Mouse (Mus musculus): ENCODE results near the gene Adgrl1. TPM values are rescaled to one million over a fixed set of nuclear protein-coding genes. Genes with fewer than 3 reads are reported as not detected.

Adgrl1 gene
- polyA plus RNA-seq, 1 experiment from 2014 or later = 23.5 TPM

DNA sequence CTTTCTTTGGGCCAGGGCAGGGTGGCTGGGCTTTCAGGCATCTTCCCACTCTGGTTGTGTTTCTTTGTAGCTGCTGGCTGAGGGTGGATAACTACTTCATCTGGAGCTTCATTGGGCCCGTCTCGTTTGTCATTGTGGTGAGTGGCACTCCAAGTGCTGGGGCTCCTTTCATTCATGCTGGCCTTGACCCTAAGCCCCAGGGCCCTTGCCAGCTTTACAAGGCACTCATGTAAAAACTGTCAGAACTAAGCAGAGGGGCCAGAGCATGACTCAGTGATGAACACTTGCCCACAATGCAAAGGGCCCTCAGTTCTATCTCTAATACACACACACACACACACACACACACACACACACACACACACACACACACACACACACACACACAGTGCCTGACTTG lies 35.1 kb downstream of the Adgrl1 start:
- Histone ChIP-seq H3K9me3 (no peaks in the 10 kb centered on the region), H3K4me2 (no peak overlapping the region), H3K27me3 (no peaks in the 10 kb centered on the region), H3K9ac (no peak overlapping the region), H3K4me1 (no peaks in the 10 kb centered on the region), H3K27ac (no peak overlapping the region), H3K4me3 (no peak overlapping the region), H3K36me3 (peaks cover 96% of the 10 kb centered on the region)
- ATAC-seq (ENCODE audit: insufficient number of reproducible peaks, low FRiP score, low TSS enrichment, low read depth) = no peak
- WGBS = 90% methylated on average over 2 of the region's 2 CpGs

DNA sequence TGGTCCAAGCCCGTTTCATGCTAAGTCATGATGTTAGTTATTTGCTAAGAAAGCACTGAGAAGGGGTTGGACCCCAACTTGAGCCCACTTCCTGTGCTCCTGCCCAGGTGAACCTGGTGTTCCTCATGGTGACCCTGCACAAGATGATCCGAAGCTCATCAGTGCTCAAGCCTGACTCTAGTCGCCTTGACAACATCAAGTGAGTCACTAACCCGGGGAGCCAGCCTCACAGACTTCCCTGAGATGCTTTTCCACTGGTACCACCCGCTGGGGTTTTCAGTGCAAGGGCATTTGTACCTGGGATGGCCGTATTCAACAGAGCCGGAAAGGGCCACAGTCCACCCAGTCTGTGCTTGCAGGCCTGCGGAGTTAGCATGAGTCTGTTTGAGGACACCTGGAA lies 35.5 kb downstream of the Adgrl1 start:
- no peaks in the 10 kb centered on the region for H3K9me3 ChIP-seq
- no peaks in the 10 kb centered on the region for H3K4me1 ChIP-seq
- H3K27me3 ChIP-seq = no peaks in the 10 kb centered on the region
- 92% methylated on average over 8 of the region's 8 CpGs for WGBS
- H3K27ac ChIP-seq = no peak overlapping the region
- no peak for ATAC-seq (ENCODE audit: insufficient number of reproducible peaks, low FRiP score, low TSS enrichment, low read depth)
- peaks cover 94% of the 10 kb centered on the region for H3K36me3 ChIP-seq
- H3K9ac ChIP-seq = no peak overlapping the region
- H3K4me3 ChIP-seq = no peak overlapping the region
- no peak overlapping the region for H3K4me2 ChIP-seq

GRCm38 (mm10) chr8:83937645-83938044 lies 37.7 kb downstream of the Adgrl1 start:
- H3K27ac ChIP-seq = no peak overlapping the region
- H3K9me3 ChIP-seq = no peaks in the 10 kb centered on the region
- no peak overlapping the region for H3K9ac ChIP-seq
- H3K4me1 ChIP-seq = no peaks in the 10 kb centered on the region
- ATAC-seq (ENCODE audit: insufficient number of reproducible peaks, low FRiP score, low TSS enrichment, low read depth) = no peak
- peaks cover 72% of the 10 kb centered on the region for H3K36me3 ChIP-seq
- 93% methylated on average over 7 of the region's 7 CpGs for WGBS
- no peak overlapping the region for H3K4me3 ChIP-seq
- no peak overlapping the region for H3K4me2 ChIP-seq
- no peaks in the 10 kb centered on the region for H3K27me3 ChIP-seq

GRCm38 (mm10) chr8:83938330-83938729 lies 38.4 kb downstream of the Adgrl1 start:
- ATAC-seq (ENCODE audit: insufficient number of reproducible peaks, low FRiP score, low TSS enrichment, low read depth) = no peak
- H3K36me3 ChIP-seq = peaks cover 65% of the 10 kb centered on the region
- H3K4me2 ChIP-seq = no peak overlapping the region
- no peaks in the 10 kb centered on the region for H3K9me3 ChIP-seq
- no peaks in the 10 kb centered on the region for H3K27me3 ChIP-seq
- WGBS = 97% methylated on average over 15 of the region's 15 CpGs
- no peak overlapping the region for H3K27ac ChIP-seq
- H3K4me1 ChIP-seq = no peaks in the 10 kb centered on the region
- H3K4me3 ChIP-seq = no peak overlapping the region
- no peak overlapping the region for H3K9ac ChIP-seq

DNA sequence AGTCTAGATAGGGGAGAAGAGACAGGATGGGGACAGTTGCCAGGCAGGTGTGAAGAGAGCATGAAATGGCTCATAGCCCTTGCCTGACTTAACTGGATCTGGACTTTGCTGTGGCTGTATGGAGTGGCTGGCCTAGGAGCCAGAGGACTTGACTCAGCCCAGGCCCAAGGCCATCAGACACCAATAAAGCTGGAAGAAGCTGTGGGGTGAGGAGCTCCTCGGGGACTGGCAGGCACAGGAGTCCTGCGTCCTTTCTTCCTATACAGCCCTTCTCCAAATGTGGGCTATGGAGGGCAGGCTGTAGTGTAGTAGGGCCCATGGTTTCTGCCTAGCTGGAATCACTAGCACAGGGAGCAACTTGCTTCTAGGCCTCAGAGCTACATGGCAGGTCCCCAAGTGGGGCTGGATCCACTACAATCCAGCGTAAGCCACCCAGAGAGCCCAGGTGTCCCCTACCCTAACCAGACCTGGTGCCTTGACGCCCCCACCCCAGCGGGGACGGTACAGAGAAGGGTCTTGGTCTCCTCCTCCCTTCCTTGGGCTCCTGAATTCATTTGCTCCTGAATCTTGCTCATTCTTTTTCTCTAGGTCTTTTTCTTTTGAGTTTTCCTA lies 41.3 kb downstream of the Adgrl1 start:
- H3K4me1 ChIP-seq = no peaks in the 10 kb centered on the region
- no peak overlapping the region for H3K4me3 ChIP-seq
- H3K9me3 ChIP-seq = no peaks in the 10 kb centered on the region
- no peaks in the 10 kb centered on the region for H3K27me3 ChIP-seq
- WGBS = 73% methylated on average over 6 of the region's 6 CpGs
- peaks cover 38% of the 10 kb centered on the region for H3K36me3 ChIP-seq
- no peak for ATAC-seq (ENCODE audit: insufficient number of reproducible peaks, low FRiP score, low TSS enrichment, low read depth)
- no peak overlapping the region for H3K4me2 ChIP-seq
- no peak overlapping the region for H3K27ac ChIP-seq
- no peak overlapping the region for H3K9ac ChIP-seq

- Histone ChIP-seq H3K4me2 (no peak overlapping the region), H3K9me3 (no peaks in the 10 kb centered on the region), H3K36me3 (peaks cover 25% of the 10 kb centered on the region), H3K4me1 (no peaks in the 10 kb centered on the region), H3K4me3 (no peak overlapping the region), H3K27ac (no peak overlapping the region), H3K27me3 (no peaks in the 10 kb centered on the region), H3K9ac (no peak overlapping the region)
- WGBS = 96% methylated on average over 1 of the region's 1 CpGs
- no peak for ATAC-seq (ENCODE audit: insufficient number of reproducible peaks, low FRiP score, low TSS enrichment, low read depth)
These were observed 42.5 kb downstream of the Adgrl1 start for GRCm38 (mm10) chr8:83942446-83942845.

DNA sequence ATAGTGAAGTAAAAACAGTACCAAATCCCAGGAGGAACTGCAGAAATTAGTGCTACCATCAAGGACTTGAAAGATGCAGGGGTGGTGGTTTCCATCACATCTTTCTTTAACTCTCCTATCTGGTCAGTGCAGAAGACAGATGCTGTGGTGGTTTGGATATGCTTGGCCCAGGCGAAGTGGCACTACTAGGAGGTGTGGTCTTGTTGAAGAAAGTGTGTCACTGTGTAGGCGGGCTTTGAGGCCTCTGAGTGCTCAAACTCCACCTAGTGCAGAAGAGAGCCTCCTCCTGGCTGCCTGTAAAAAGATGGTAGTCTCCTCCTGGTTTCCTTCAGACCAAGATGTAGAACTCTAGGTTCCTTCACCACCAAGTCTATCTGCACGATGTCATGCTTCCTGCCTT lies 45.6 kb downstream of the Adgrl1 start:
- Histone ChIP-seq H3K27me3 (no peaks in the 10 kb centered on the region), H3K9me3 (no peaks in the 10 kb centered on the region), H3K4me3 (no peak overlapping the region), H3K9ac (no peak overlapping the region), H3K4me1 (no peaks in the 10 kb centered on the region), H3K27ac (no peak overlapping the region), H3K4me2 (no peak overlapping the region), H3K36me3 (no peaks in the 10 kb centered on the region)
- no peak for ATAC-seq (ENCODE audit: insufficient number of reproducible peaks, low FRiP score, low TSS enrichment, low read depth)
- WGBS = 68% methylated on average over 3 of the region's 3 CpGs

GRCm38 (mm10) chr8:83954749-83955105 lies 54.8 kb downstream of the Adgrl1 start:
- Histone ChIP-seq H3K4me1 (peaks cover 19% of the 10 kb centered on the region), H3K4me3 (peak overlapping the region; percentile 65), H3K9ac (peak overlapping the region; percentile 37; the same call in 1 of the 2 replicates), H3K27me3 (no peaks in the 10 kb centered on the region), H3K27ac (no peak overlapping the region), H3K9me3 (no peaks in the 10 kb centered on the region), H3K36me3 (no peaks in the 10 kb centered on the region), H3K4me2 (peak overlapping the region; percentile 90)
- under 1% methylated on average over 14 of the region's 14 CpGs for WGBS
- ATAC-seq (ENCODE audit: insufficient number of reproducible peaks, low FRiP score, low TSS enrichment, low read depth) = no peak

DNA sequence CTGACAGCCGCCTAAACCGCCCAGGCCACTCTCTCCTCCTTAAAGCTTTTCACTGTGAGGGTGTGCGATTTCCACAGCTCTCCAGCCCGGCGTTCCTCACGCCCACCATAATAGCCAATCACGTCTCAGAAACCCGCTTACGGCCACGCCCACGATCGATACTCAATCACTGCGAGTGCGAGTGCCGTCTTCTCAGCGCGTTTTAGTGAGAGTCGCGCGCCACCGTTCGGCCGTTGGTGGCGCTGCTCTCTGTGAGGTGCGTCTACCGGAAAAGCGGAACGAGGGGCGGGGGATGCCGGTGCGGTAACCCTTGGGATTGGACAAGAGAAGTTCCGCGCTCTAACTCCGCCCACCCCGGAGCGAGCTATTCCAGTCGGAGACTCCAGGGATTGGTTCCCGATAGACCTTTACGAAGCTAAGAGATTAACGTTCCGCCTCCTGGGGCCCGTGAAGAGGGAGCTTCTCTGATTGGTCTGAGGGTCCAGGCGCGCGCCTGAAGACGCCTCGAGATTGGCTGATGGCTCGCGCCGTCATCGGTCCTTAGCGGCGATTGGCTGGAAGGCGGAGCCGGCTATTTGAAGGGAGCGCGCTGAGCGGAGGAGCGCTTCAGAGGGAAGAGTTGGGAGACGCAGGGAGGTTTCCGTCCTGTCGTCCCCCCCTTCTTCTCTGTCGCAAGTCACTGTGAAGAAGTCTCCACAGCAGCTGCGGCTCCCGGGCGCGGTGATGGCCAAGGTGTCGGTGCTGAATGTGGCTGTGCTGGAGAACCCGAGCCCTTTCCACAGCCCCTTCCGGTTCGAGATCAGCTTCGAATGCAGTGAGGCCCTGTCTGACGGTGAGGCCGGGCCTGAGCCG lies 55.4 kb downstream of the Adgrl1 start, which contains the start of the genes Gm10644 and Asf1b:
TSS of gene Gm10644 (minus strand) at position 100 of the 852 bp plus-strand sequence.
TSS of gene Asf1b (plus strand) at position 402 of the 852 bp plus-strand sequence.
- peak within 1 kb of the TSS; percentile 65 for H3K4me3 ChIP-seq
- H3K9me3 ChIP-seq = no peaks in the 10 kb centered on the region
- peak; percentile 99 for ATAC-seq (ENCODE audit: insufficient number of reproducible peaks, low FRiP score, low TSS enrichment, low read depth)
- peak within 1 kb of the TSS; percentile 37 for H3K9ac ChIP-seq
- H3K27ac ChIP-seq = peak within 1 kb of the TSS; percentile 24; the same call in 1 of the 2 replicates
- WGBS = under 1% methylated on average over 75 of the region's 75 CpGs
- peak within 1 kb of the TSS; percentile 90 for H3K4me2 ChIP-seq
- no peaks in the 10 kb centered on the region for H3K27me3 ChIP-seq
- H3K36me3 ChIP-seq = no peaks in the 10 kb centered on the region
- peaks cover 19% of the 10 kb centered on the region for H3K4me1 ChIP-seq

GRCm38 (mm10) chr8:83955958-83956218 lies 56.0 kb downstream of the Adgrl1 start:
- 2% methylated on average over 15 of the region's 15 CpGs for WGBS
- Histone ChIP-seq H3K27me3 (no peaks in the 10 kb centered on the region), H3K4me3 (peak overlapping the region; percentile 65), H3K36me3 (no peaks in the 10 kb centered on the region), H3K9ac (peak overlapping the region; percentile 29), H3K4me1 (peaks cover 19% of the 10 kb centered on the region), H3K4me2 (peak overlapping the region; percentile 90), H3K27ac (peak overlapping the region; percentile 24; the same call in 1 of the 2 replicates), H3K9me3 (no peaks in the 10 kb centered on the region)
- ATAC-seq (ENCODE audit: insufficient number of reproducible peaks, low FRiP score, low TSS enrichment, low read depth) = no peak

DNA sequence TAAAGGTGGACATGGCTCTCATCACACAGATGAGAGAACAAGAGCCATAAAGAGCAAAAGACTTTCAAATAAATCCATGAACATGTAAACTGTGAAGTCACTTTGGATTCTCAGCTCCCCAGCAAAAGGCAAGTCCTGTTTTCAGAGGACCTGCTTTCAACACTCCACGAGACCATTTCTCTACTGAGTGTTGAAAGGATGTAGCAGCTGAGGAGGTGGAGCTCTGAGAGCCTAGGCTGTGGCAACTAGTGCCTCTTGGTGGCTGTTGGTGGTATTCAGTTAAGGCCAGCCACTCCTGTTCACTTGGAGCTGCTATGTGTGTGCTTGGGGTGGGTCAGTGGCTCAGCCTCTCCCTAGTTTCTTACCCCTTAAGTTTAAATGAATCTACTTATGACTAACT lies 56.9 kb downstream of the Adgrl1 start:
- Histone ChIP-seq H3K27me3 (no peaks in the 10 kb centered on the region), H3K4me3 (peak overlapping the region; percentile 65; the same call in 1 of the 2 replicates), H3K27ac (no peak overlapping the region), H3K9me3 (no peaks in the 10 kb centered on the region), H3K36me3 (no peaks in the 10 kb centered on the region), H3K4me1 (peaks cover 19% of the 10 kb centered on the region), H3K9ac (no peak overlapping the region), H3K4me2 (peak overlapping the region; percentile 90)
- 23% methylated on average over 1 of the region's 1 CpGs for whole genome bisulfite sequencing
- no peak for ATAC-seq (ENCODE audit: insufficient number of reproducible peaks, low FRiP score, low TSS enrichment, low read depth)

GRCm38 (mm10) chr8:83964015-83964765 lies 64.3 kb downstream of the Adgrl1 start:
- Histone ChIP-seq H3K27ac (no peak overlapping the region), H3K36me3 (peaks cover 15% of the 10 kb centered on the region; the same call in 1 of the 2 replicates), H3K9me3 (no peaks in the 10 kb centered on the region), H3K9ac (no peak overlapping the region), H3K4me3 (no peak overlapping the region), H3K27me3 (no peaks in the 10 kb centered on the region), H3K4me2 (no peak overlapping the region), H3K4me1 (no peaks in the 10 kb centered on the region)
- WGBS = 89% methylated on average over 5 of the region's 5 CpGs
- no peak for ATAC-seq (ENCODE audit: insufficient number of reproducible peaks, low FRiP score, low TSS enrichment, low read depth)
